Mouse (Mus musculus) embryonic facial prominence, embryonic 15.5 days (tissue): Measurements from ENCODE around the gene Sgk2. TPM values are rescaled to one million over a fixed set of nuclear protein-coding genes. Genes with fewer than 3 reads are reported as not detected.

ENCODE experiments used
- ATAC-seq: fragments of 200-750 bp; cut with Nextera tagmentation; 2 replicates; pipeline ENCODE4 v1.8.0; 2017; ENCODE audit warnings: low read depth, moderate TSS enrichment; ENCODE audit not compliant: insufficient number of reproducible peaks, low FRiP score, low TSS enrichment
- H3K27ac ChIP-seq: fragments of 300-500 bp; sonication (generic); replicated peaks from 2 replicates; pipeline ENCODE4 v1.5.1; 2015; ENCODE audit warnings: mild to moderate bottlenecking, inconsistent platforms
- H3K27me3 ChIP-seq: fragments of 300-500 bp; sonication (generic); 2 replicates; pipeline ENCODE4 v1.6.1; 2015; ENCODE audit warnings: inconsistent platforms
- H3K36me3 ChIP-seq: fragments of 300-500 bp; sonication (generic); 2 replicates; pipeline ENCODE4 v1.6.1; 2015; ENCODE audit warnings: mild to moderate bottlenecking, inconsistent platforms
- H3K4me1 ChIP-seq: fragments of 300-500 bp; sonication (generic); 2 replicates; pipeline ENCODE4 v1.6.1; 2015; ENCODE audit warnings: inconsistent platforms
- H3K4me2 ChIP-seq: fragments of 300-500 bp; sonication (generic); replicated peaks from 2 replicates; pipeline ENCODE4 v1.6.1; 2015; ENCODE audit warnings: mild to moderate bottlenecking, inconsistent platforms
- H3K4me3 ChIP-seq: fragments of 300-500 bp; sonication (generic); replicated peaks from 2 replicates; pipeline ENCODE4 v1.5.1; 2015; ENCODE audit warnings: mild to moderate bottlenecking, inconsistent platforms
- H3K9ac ChIP-seq: fragments of 300-500 bp; sonication (generic); 2 replicates; pipeline ENCODE4 v1.6.1; 2015; ENCODE audit warnings: inconsistent platforms
- H3K9me3 ChIP-seq: fragments of 300-500 bp; sonication (generic); replicated peaks from 2 replicates; pipeline ENCODE4 v1.6.1; 2016; ENCODE audit warnings: inconsistent platforms
- WGBS: fragments of 180-500 bp; shearing (Covaris S2); methylation state at CpG from one replicate; pipeline ENCODE4 v1.1.7; 2015; 5-methylcytosine and 5-hydroxymethylcytosine counted together
- polyA plus RNA-seq: library from polyadenylated mRNA; unstranded; fragments of >200 nt; fragmentation: Nextera tagmentation; extraction: Ambion mirVana; gene quantifications from 2 replicates; pipeline ENCODE4 v1.2.1, GENCODE M21; 2015

Sgk2 gene
- polyA plus RNA-seq, 1 experiment from 2014 or later = not detected

DNA sequence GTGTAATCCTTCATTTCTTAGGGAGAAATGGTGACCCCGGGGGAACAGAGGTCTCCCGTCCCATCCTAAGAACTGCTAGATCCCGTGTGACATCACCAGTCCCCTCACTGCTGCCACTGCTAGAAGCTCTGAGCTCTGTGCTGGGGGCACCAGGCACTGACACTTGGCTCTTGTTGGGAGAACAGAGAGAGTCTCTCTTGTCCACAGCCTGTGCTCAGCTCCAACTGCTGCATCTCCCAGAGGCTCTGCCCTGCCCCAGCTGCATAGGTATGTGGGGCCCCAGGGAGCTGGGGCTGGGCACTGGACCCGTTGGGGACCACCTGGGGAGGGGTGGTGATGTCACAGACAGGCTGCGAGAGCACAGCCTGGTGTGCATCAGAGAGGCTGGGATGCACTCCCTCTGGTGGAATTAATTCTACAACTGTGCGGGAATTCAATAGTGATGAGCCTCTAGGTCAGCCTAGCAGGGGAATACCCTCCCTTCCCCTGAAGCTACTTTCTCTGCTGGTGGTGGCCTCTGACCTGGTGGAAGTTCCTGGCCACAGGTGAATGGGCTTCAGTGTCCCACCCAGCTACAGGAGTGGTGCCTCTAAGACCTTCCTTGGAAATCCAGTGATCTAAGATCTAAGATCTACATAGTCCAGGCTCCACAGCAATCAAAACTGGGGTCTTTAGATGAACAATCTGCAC lies 4.4 kb downstream of the Sgk2 start:
- no peaks in the 10 kb centered on the region for H3K36me3 ChIP-seq
- WGBS = 25% methylated on average over 6 of the region's 6 CpGs
- H3K27me3 ChIP-seq = no peaks in the 10 kb centered on the region

GRCm38 (mm10) chr2:162992084-162992437 lies 4.9 kb downstream of the Sgk2 start:
- no peaks in the 10 kb centered on the region for H3K36me3 ChIP-seq
- no peaks in the 10 kb centered on the region for H3K27me3 ChIP-seq
- no peaks in the 10 kb centered on the region for H3K9me3 ChIP-seq
- no peak overlapping the region for H3K4me2 ChIP-seq
- ATAC-seq = no peak
- no peak overlapping the region for H3K9ac ChIP-seq
- H3K4me3 ChIP-seq = no peak overlapping the region
- no peak overlapping the region for H3K27ac ChIP-seq
- H3K4me1 ChIP-seq = no peaks in the 10 kb centered on the region

More for the DNA sequence above, 4.4 kb downstream of the Sgk2 start:
- Histone ChIP-seq H3K9ac (no peak overlapping the region), H3K4me3 (no peak overlapping the region), H3K4me1 (no peaks in the 10 kb centered on the region), H3K4me2 (no peak overlapping the region), H3K27ac (no peak overlapping the region), H3K9me3 (no peaks in the 10 kb centered on the region)
- ATAC-seq = no peak

DNA sequence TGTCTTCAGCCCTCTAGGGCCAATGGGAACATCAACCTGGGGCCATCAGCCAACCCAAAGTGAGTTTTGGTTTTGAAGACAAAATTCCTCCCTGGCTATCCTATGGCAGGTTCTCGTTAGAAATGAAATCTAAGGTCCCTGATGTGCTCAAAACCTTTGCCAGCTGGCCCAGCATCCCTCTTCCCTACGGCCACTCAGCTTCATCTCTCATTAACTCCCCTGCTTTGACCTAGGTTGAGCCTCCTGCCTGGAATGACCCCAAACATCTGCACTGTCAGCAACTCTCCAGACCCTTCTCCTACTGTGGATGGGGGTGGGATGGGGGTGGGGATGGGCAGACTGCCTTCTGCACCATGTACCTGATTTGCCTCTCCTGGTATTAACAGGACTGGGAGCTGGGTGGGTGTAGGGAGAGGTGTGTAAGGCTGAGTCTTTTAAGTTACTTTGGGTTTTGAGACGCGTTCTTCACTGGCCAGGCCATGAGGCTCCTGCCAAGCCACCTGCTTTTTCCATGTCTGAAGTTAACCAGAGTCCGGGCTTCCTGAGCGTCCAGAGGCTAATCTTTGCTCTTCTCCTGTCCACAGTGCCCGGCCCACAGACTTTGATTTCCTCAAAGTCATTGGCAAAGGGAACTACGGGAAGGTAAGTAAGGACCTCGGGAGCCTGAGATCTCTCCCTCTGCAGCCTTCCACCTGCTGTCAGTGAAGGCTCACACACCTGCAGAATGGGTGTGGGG lies 6.9 kb downstream of the Sgk2 start:
- Histone ChIP-seq H3K9me3 (no peaks in the 10 kb centered on the region), H3K4me2 (no peak overlapping the region), H3K27ac (no peak overlapping the region), H3K4me3 (no peak overlapping the region), H3K36me3 (no peaks in the 10 kb centered on the region), H3K27me3 (no peaks in the 10 kb centered on the region), H3K4me1 (0 out of 2 replicates have a peak, but pooled peaks cover 5% of the 10 kb centered on the region), H3K9ac (no peak overlapping the region)
- 78% methylated on average over 9 of the region's 9 CpGs for WGBS
- no peak for ATAC-seq

GRCm38 (mm10) chr2:162998528-162999230 lies 11.5 kb downstream of the Sgk2 start:
- WGBS = 31% methylated on average over 18 of the region's 18 CpGs
- H3K4me3 ChIP-seq = 0 out of 2 replicates have a peak overlapping the region, but pooled peaks have one; percentile 2
- H3K4me2 ChIP-seq = peak overlapping the region; percentile 40
- 0 out of 2 replicates have a peak, but pooled peaks cover 5% of the 10 kb centered on the region for H3K4me1 ChIP-seq
- no peak overlapping the region for H3K9ac ChIP-seq
- no peak for ATAC-seq
- H3K36me3 ChIP-seq = no peaks in the 10 kb centered on the region
- H3K9me3 ChIP-seq = no peaks in the 10 kb centered on the region
- no peak overlapping the region for H3K27ac ChIP-seq
- H3K27me3 ChIP-seq = no peaks in the 10 kb centered on the region

DNA sequence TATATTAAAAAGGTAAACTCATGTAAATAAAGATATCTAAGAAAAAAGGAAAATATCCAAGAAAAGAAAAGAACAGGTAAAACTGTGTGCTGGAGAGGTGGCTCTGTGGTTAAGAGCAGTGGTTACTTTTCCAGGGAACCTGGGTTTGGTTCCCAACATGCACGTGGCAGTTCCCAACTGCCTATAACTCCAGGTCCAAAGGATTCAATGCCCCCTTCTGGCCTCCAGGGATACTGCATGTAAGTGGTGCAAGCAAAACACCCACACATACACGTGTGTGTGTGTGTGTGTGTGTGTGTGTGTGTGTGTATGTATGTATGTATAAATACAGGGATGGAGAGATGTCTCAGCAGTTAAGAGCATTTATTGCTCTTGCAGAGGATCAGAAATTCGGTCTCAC lies 12.6 kb downstream of the Sgk2 start:
- Histone ChIP-seq H3K4me2 (no peak overlapping the region), H3K9ac (no peak overlapping the region), H3K9me3 (no peaks in the 10 kb centered on the region), H3K36me3 (no peaks in the 10 kb centered on the region), H3K27me3 (no peaks in the 10 kb centered on the region), H3K4me3 (no peak overlapping the region), H3K27ac (no peak overlapping the region), H3K4me1 (0 out of 2 replicates have a peak, but pooled peaks cover 5% of the 10 kb centered on the region)
- whole genome bisulfite sequencing = 27% methylated on average over 3 of the region's 3 CpGs
- ATAC-seq = no peak

DNA sequence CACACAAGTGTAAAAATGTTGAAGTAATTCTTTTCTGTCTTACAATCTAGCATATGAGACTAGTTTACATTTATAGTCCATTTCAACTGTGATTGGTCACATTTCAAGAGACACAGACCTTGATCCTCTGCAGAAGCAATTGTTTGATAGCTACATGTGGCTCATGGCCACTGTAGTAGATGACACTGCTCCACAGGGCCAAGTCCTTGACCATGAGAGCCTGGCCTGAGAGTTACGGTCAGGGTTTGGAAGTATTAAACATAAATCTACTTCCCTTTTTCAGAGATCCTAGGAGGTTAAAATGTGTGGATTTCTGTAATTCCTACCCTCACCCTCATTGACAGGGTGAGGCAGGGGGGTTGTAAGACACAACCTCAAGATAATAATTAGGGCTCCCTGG lies 13.9 kb downstream of the Sgk2 start:
- no peak for ATAC-seq
- H3K27me3 ChIP-seq = no peaks in the 10 kb centered on the region
- no peaks in the 10 kb centered on the region for H3K9me3 ChIP-seq
- H3K36me3 ChIP-seq = no peaks in the 10 kb centered on the region
- H3K9ac ChIP-seq = no peak overlapping the region
- no peak overlapping the region for H3K27ac ChIP-seq
- H3K4me1 ChIP-seq = 0 out of 2 replicates have a peak, but pooled peaks cover 5% of the 10 kb centered on the region
- H3K4me3 ChIP-seq = no peak overlapping the region
- WGBS = 84% methylated on average over 1 of the region's 1 CpGs
- no peak overlapping the region for H3K4me2 ChIP-seq

GRCm38 (mm10) chr2:163007299-163007698 lies 20.2 kb downstream of the Sgk2 start:
- H3K9me3 ChIP-seq = no peaks in the 10 kb centered on the region
- H3K4me1 ChIP-seq = no peaks in the 10 kb centered on the region
- no peak for ATAC-seq
- no peak overlapping the region for H3K4me2 ChIP-seq
- no peaks in the 10 kb centered on the region for H3K36me3 ChIP-seq
- no peak overlapping the region for H3K4me3 ChIP-seq
- no peak overlapping the region for H3K27ac ChIP-seq
- no peaks in the 10 kb centered on the region for H3K27me3 ChIP-seq
- no peak overlapping the region for H3K9ac ChIP-seq
- 76% methylated on average over 4 of the region's 4 CpGs for WGBS

DNA sequence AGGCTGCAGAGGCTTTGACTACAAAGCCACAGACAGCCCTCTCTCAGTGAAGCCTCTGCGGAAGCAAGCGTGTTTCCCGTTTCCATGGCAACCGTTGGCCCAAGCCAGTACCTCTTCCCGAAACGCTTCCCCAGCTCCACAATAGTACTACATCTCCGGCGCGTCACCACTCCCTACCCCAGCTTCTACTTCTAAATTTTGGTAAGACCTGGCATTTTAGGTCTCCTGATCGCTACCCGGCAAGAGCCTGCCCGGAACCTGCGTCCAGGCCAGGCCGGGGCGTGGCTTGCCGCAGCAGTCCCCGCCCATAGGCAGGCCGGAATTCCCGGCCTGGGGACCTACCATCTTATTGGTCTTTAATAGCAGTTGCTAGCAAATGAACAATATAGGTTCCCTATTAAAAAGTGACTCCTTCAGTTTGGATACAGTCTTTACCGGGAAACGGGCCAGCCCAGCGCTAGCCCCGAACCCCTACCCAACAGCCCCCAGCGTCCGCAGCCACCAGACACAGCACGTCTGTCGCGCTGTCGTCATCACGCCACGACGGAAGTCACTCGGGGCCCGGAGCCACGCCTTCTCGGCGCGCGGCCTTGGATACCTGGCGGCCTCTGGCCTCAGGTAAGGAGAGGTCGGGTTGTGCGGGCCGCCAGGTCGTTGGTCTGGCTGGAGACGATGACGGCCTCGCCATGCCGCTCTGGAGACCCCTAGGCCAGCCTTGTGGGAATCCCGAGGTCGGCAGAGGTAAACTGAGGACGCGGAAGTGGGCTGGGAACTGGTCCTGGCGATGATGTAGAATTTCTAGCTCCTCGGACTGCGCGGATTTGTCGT lies 30.0 kb downstream of the Sgk2 start, which contains the start of gene Ift52:
Gene Ift52 (plus strand): TSS at position 439 of the 828 bp plus-strand sequence.
- ATAC-seq = peak; percentile 92
- under 1% methylated on average over 57 of the region's 57 CpGs for WGBS

DNA sequence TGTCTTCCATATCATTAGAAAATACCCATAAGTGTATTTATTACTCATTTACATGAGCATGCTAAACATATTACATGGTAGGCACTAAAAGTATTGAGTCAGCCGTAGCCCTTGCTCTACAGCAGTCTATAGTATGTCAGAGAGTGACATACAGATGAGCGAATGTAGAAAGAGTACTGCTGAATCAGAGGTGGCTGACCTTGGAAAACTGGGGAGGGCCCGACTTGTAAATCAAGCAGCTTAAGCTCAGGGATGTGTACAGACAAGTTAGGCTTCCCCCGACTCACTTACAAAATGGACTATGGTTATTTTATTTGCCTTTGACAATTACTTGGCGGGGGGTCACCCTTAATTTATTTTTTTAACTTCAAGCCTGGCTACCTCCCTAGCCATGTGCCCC lies 44.2 kb downstream of the Sgk2 start:
- no peak for ATAC-seq
- peaks cover 83% of the 10 kb centered on the region for H3K36me3 ChIP-seq
- H3K9ac ChIP-seq = no peak overlapping the region
- no peaks in the 10 kb centered on the region for H3K4me1 ChIP-seq
- no peak overlapping the region for H3K4me3 ChIP-seq
- no peaks in the 10 kb centered on the region for H3K27me3 ChIP-seq
- H3K27ac ChIP-seq = no peak overlapping the region
- no peaks in the 10 kb centered on the region for H3K9me3 ChIP-seq
- 86% methylated on average over 5 of the region's 5 CpGs for WGBS
- H3K4me2 ChIP-seq = no peak overlapping the region

More for the DNA sequence above, 30.0 kb downstream of the Sgk2 start, which contains the start of gene Ift52:
- Histone ChIP-seq H3K4me3 (peak within 1 kb of the TSS; percentile 99), H3K9ac (peak within 1 kb of the TSS; percentile 85), H3K4me1 (peaks cover 12% of the 10 kb centered on the region; the same call in 1 of the 2 replicates), H3K27ac (peak within 1 kb of the TSS; percentile 79), H3K4me2 (peak within 1 kb of the TSS; percentile 53), H3K27me3 (no peaks in the 10 kb centered on the region), H3K36me3 (no peaks in the 10 kb centered on the region), H3K9me3 (no peaks in the 10 kb centered on the region)

- H3K27me3 ChIP-seq = no peaks in the 10 kb centered on the region
- peaks cover 83% of the 10 kb centered on the region for H3K36me3 ChIP-seq
- no peak overlapping the region for H3K9ac ChIP-seq
- H3K27ac ChIP-seq = no peak overlapping the region
- no peak for ATAC-seq
- H3K4me3 ChIP-seq = no peak overlapping the region
- H3K9me3 ChIP-seq = no peaks in the 10 kb centered on the region
- H3K4me1 ChIP-seq = no peaks in the 10 kb centered on the region
- no peak overlapping the region for H3K4me2 ChIP-seq
- WGBS = 85% methylated on average over 2 of the region's 2 CpGs
Measured at GRCm38 (mm10) chr2:163031757-163032156, 44.6 kb downstream of the Sgk2 start.
